Mouse (Mus musculus): ENCODE measurements around the gene 4931406P16Rik.
"Not testable (repeated sequence)": the region's sequence is repeated elsewhere in the genome, so short reads cannot be mapped to it uniquely, and the experiment has no call there.

The 4931406P16Rik gene

DNA sequence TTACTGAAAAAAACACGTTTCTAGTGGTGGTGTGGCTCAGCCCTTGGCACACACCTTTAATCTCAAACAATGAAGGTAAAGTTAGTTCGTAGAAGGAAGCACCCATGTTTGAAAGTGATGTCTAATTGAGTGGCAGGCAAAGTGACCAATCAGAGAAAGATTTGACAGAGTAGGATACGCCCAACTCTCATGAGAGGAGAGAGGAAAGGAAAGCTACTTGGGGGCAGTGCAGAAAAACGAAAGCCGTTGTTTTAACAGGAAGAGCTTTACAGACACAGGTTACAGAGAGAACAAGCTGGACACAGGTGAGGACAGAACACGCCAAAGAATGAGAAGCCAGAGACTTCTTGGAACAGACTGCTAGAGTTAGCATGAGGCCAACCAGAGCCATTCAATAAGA is 107.0 kb downstream of the 4931406P16Rik start:
- no peak for DNase-seq

DNA sequence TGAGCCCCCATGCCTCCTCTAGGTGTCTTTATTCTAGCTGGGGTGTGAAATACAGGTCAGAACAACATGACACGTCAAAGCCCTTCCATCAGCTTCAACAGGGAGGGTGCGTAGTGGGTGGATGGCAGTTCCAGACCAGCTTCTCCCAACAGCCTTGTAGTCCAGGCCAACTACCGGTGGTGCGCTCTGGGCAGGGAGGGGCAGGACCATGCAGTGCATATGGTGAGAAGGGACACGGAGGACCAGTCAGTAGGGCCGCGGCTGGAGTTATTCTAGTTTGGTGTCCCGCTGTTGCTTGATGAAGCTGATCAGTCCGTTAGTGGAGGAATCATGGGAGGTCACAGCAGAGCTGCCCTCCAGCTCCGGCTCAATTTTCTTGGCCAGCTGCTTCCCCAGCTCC is 111.2 kb downstream of the 4931406P16Rik start:
- DNase-seq = not testable (repeated sequence)

DNA sequence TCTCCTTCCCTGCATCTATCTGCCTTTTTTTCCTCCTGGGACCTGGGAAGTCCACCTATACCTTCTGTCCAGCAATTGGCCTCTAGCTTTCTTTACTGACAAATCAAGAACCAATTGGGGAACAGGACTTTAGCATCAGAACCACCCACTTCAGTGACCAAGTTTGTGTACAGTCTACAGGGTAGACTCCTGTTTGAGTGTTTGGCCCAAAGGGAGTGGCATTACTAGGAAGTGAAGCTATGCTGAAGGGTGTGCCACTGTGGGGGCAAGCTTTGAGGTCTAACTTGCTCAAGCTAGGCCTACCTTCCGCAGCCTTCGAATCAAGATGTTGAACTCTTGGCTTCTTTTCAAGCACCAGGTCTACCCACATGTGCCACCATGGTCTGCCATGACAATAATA is 112.5 kb downstream of the 4931406P16Rik start:
- no peak for DNase-seq

DNA sequence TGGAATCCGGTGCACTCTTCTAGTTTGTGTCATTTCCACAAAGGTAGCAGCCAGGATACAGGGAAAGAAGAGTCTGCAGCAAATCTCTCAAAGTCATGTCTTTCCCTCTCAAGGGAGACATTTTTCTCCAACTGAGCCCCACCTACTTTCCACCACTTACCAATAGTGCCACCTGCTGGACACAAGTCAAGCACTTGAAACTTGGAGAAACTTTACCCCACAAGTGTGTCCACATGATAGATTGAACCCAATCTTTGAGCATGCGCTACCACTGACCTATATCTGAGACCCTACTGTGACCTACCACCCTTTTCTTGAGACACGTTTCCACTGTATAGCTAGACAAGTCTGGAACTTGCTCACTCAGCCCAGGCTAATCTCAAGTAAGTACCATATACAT is 115.0 kb downstream of the 4931406P16Rik start:
- DNase-seq = peak; percentile 55

DNA sequence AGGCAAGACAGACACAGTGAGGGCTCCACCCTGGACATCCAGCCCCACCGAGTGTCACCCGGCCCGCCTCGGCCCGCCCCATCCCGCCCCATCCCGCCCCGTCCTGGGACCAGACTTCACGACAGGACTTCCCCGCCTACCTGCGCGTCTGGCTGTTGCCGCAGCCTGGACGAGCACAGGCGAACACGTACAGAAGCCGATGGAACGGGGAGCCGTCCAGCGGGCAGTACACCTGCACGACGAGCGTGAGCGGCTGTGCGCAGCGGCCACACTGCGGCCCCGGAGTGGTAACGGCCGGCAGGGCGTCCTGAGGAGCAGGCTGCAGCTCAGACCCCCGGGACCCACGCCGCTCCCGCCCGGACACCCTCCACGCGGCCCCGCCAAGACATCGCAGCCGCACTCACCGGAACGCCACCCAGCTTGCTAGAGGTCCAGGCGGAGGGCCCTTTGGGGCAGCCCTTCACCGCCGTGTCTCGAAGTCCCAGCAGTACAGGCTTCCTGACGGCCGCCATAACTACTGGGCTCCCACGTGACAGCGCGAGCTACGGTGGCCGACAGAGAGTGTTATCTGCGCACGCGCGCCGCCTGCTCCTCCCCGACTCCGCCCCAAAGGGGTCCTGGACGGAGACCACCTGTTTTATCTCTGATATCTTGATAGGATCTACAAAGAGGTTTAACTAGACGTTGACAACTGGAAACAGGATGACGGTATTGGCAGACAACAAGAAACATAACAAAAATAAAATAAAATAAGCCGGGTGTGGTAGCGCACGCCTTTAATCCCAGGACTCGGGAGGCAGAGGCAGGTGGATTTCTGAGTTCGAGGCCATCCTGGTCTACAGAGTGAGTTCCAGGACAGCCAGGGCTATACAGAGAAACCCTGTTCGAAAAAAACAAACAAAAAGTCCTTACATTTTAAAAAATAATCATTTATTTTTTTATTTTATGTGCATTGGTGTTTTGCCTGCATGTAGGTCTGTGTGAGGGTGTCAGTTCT is 116.9 kb downstream of the 4931406P16Rik start, which contains the start of gene Pdcd2l:
TSS of gene Pdcd2l (minus strand) at position 530 of the 997 bp plus-strand sequence.
- DNase-seq = peak; percentile 93

DNA sequence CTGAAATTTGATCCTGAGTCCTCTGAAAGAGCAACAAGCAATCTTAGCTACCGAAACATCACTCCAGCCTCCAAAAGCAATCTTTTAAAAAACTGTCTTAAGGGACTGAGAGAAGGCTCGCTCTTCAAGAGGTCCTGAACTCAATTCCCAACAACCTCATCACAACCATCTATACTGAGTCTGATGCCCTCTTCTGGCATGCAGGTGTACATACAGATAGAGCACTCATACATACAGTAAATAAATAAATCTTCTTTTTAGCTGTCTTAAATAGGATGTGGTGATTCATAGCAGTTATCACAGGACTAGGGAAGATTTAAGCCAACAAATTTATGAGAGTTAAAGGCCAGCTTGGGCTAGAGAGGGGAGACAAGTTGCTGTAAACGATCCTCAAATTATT is 117.7 kb downstream of the 4931406P16Rik start:
- DNase-seq = no peak

DNA sequence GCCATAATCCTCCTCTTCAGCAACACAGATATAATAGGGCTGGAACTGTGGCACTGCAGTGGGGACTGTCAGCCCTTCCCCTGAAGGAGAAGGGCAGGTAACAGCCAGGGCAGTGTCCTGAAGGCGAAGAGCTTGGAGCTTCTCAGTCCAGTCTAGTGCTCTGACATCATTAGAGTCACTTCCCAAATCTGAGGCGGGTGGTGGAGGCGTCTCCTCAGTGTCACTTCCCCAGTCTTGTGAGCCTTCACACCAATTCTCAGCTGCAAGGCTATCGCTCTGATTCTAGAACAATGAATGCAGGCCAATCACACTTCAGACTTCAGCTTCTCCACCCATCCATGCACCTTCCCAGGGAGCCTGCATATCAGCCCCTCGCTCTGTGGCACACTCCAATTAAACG is 120.5 kb downstream of the 4931406P16Rik start:
- no peak for DNase-seq

DNA sequence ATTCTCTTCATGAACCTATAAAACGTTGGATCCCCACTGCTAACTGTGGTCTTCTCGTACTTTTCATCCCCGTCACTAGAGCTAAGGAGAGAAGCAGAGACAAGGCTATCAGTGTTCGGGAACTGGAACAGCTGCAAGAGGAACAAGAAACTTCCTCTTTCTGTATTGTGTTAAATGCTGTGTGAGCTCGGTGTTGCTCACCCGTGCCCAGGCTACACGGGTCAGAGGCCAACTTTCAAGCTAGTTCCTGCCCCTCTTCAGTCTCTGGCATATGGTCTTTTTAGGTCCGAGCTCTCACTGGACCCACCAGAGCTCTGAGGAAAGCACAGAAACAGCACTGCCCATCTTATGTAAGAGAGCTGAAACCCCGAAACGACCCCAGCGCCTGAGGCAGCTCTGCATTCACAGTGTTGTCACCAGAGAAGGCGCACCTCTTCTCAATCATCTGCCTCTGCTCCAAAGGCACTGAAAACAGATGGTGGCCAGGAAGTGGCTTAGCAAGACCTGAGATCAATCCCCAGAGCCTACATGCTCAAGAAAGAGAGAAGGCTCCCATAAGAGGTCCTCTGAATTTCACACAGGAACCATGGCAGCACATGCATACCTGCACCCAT is 123.9 kb downstream of the 4931406P16Rik start:
- no peak for DNase-seq
